Mouse (Mus musculus) liver, postnatal 0 days (tissue): Measurements from ENCODE around the gene Atxn1. TPM values are rescaled to one million over a fixed set of nuclear protein-coding genes. Genes with fewer than 3 reads are reported as not detected.

Source experiments
- ATAC-seq: fragments of 200-750 bp; cut with Nextera tagmentation; 2 replicates; pipeline ENCODE4 v1.8.0; 2017; ENCODE audit warnings: mild to moderate bottlenecking, moderate library complexity
- DNase-seq: peaks from one replicate; pipeline ENCODE4 v3.0.0-alpha.2; 2016
- H3K27ac ChIP-seq: fragments of 300-500 bp; sonication (generic); 2 replicates; pipeline ENCODE4 v1.5.1; 2014; ENCODE audit warnings: antibody characterized with exemption, moderate library complexity, mild to moderate bottlenecking, low read depth
- H3K27me3 ChIP-seq: fragments of 300-500 bp; sonication (generic); 2 replicates; pipeline ENCODE4 v1.6.1; 2014; ENCODE audit warnings: low read length, control low read depth, mixed read lengths; ENCODE audit not compliant: insufficient read depth
- H3K36me3 ChIP-seq: fragments of 300-500 bp; sonication (generic); replicated peaks from 2 replicates; pipeline ENCODE4 v1.6.1; 2014; ENCODE audit warnings: mild to moderate bottlenecking, control low read depth, low read length, moderate library complexity, mixed read lengths; ENCODE audit not compliant: insufficient read depth
- H3K4me1 ChIP-seq: fragments of 300-500 bp; sonication (generic); 2 replicates; pipeline ENCODE4 v1.6.1; 2014; ENCODE audit warnings: antibody characterized with exemption, mild to moderate bottlenecking, control low read depth; ENCODE audit not compliant: insufficient read depth
- H3K4me2 ChIP-seq: fragments of 300-500 bp; sonication (generic); 2 replicates; pipeline ENCODE4 v1.6.1; 2014; ENCODE audit warnings: low read depth, mild to moderate bottlenecking, low read length, moderate library complexity, mixed read lengths
- H3K4me3 ChIP-seq: fragments of 300-500 bp; sonication (generic); 2 replicates; pipeline ENCODE4 v1.5.1; 2014; ENCODE audit warnings: low read depth, low read length
- H3K9ac ChIP-seq: fragments of 300-500 bp; sonication (generic); replicated peaks from 2 replicates; pipeline ENCODE4 v1.6.1; 2014; ENCODE audit warnings: mild to moderate bottlenecking, moderate library complexity
- H3K9me3 ChIP-seq: fragments of 300-500 bp; sonication (generic); 2 replicates; pipeline ENCODE4 v1.6.1; 2016; ENCODE audit warnings: mild to moderate bottlenecking, control low read depth, low read length, mixed read lengths
- CTCF ChIP-seq: sonication (generic); IDR thresholded peaks from 2 replicates; pipeline ENCODE4 v1.5.1; 2016; ENCODE audit warnings: antibody characterized with exemption, low read depth
- EP300 ChIP-seq: IDR thresholded peaks from 2 replicates; pipeline ENCODE4 v1.6.1; 2016; ENCODE audit warnings: antibody characterized with exemption, low read depth, mild to moderate bottlenecking
- WGBS: fragments of 180-500 bp; shearing (Covaris S2); extraction: QIAGEN DNeasy Blood & Tissue Kit; methylation state at CpG from one replicate; pipeline ENCODE4 v1.1.7; 2014; ENCODE audit not compliant: insufficient replicate concordance; 5-methylcytosine and 5-hydroxymethylcytosine counted together
- polyA plus RNA-seq: library from polyadenylated mRNA; unstranded; fragments of >200 nt; fragmentation: Nextera tagmentation; extraction: Ambion mirVana; gene quantifications from 2 replicates; pipeline ENCODE4 v1.2.1, GENCODE M21; 2015

Gene Atxn1
- polyA plus RNA-seq, 1 experiment from 2014 or later = 4.4 TPM

GRCm38 (mm10) chr13:45710041-45710440 is 254.8 kb downstream of the Atxn1 start:
- H3K4me3 ChIP-seq = no peak overlapping the region
- H3K9ac ChIP-seq = no peak overlapping the region
- no peaks in the 10 kb centered on the region for H3K9me3 ChIP-seq
- DNase-seq (no peak), ATAC-seq (no peak)
- no peak overlapping the region for H3K27ac ChIP-seq
- no peaks in the 10 kb centered on the region for H3K4me1 ChIP-seq
- TF ChIP-seq CTCF (no peak), EP300 (no peak)
- no peaks in the 10 kb centered on the region for H3K27me3 ChIP-seq
- H3K4me2 ChIP-seq = no peak overlapping the region
- WGBS = 81% methylated on average over 8 of the region's 8 CpGs
- H3K36me3 ChIP-seq = no peaks in the 10 kb centered on the region

- H3K9me3 ChIP-seq = no peaks in the 10 kb centered on the region
- no peak for ATAC-seq
- no peaks in the 10 kb centered on the region for H3K36me3 ChIP-seq
- whole genome bisulfite sequencing = 86% methylated on average over 11 of the region's 11 CpGs
- H3K27ac ChIP-seq = no peak overlapping the region
- H3K9ac ChIP-seq = no peak overlapping the region
- no peaks in the 10 kb centered on the region for H3K27me3 ChIP-seq
- no peak for TF ChIP-seq CTCF
- TF ChIP-seq EP300 = no peak
- DNase-seq = no peak
- no peak overlapping the region for H3K4me2 ChIP-seq
- H3K4me1 ChIP-seq = no peaks in the 10 kb centered on the region
- no peak overlapping the region for H3K4me3 ChIP-seq
Measured at GRCm38 (mm10) chr13:45709402-45709801, 255.4 kb downstream of the Atxn1 start.

- Histone ChIP-seq H3K27me3 (no peaks in the 10 kb centered on the region), H3K4me1 (no peaks in the 10 kb centered on the region), H3K9ac (no peak overlapping the region), H3K27ac (no peak overlapping the region), H3K9me3 (no peaks in the 10 kb centered on the region), H3K4me3 (no peak overlapping the region), H3K36me3 (no peaks in the 10 kb centered on the region), H3K4me2 (no peak overlapping the region)
- WGBS = 74% methylated on average over 7 of the region's 7 CpGs
- no peak for ATAC-seq
- no peak for DNase-seq
- no peak for TF ChIP-seq EP300
- no peak for TF ChIP-seq CTCF
Measured at GRCm38 (mm10) chr13:45701296-45701790, 263.5 kb downstream of the Atxn1 start.

- Histone ChIP-seq H3K4me1 (no peaks in the 10 kb centered on the region), H3K36me3 (no peaks in the 10 kb centered on the region), H3K4me3 (no peak overlapping the region), H3K9ac (no peak overlapping the region), H3K4me2 (no peak overlapping the region), H3K27me3 (no peaks in the 10 kb centered on the region), H3K9me3 (peaks cover 4% of the 10 kb centered on the region; the same call in 1 of the 2 replicates), H3K27ac (no peak overlapping the region)
- ATAC-seq = no peak
- DNase-seq = no peak
- no peak for TF ChIP-seq CTCF
- TF ChIP-seq EP300 = no peak
- WGBS = 85% methylated on average over 3 of the region's 3 CpGs
Measured at GRCm38 (mm10) chr13:45698982-45699381, 265.8 kb downstream of the Atxn1 start.

- Histone ChIP-seq H3K4me3 (no peak overlapping the region), H3K9ac (no peak overlapping the region), H3K36me3 (no peaks in the 10 kb centered on the region), H3K4me2 (no peak overlapping the region), H3K27ac (no peak overlapping the region), H3K4me1 (0 out of 2 replicates have a peak, but pooled peaks cover 7% of the 10 kb centered on the region), H3K9me3 (peaks cover 4% of the 10 kb centered on the region; the same call in 1 of the 2 replicates), H3K27me3 (no peaks in the 10 kb centered on the region)
- DNase-seq (no peak), ATAC-seq (no peak)
- 89% methylated on average over 6 of the region's 6 CpGs for WGBS
- no peak for TF ChIP-seq EP300
- TF ChIP-seq CTCF = peak; percentile 57
Measured at GRCm38 (mm10) chr13:45696009-45696408, 268.8 kb downstream of the Atxn1 start.

GRCm38 (mm10) chr13:45694921-45695437 is 269.8 kb downstream of the Atxn1 start:
- H3K36me3 ChIP-seq = no peaks in the 10 kb centered on the region
- TF ChIP-seq EP300 (no peak), CTCF (no peak)
- ATAC-seq (no peak), DNase-seq (no peak)
- H3K9me3 ChIP-seq = peaks cover 4% of the 10 kb centered on the region; the same call in 1 of the 2 replicates
- H3K4me3 ChIP-seq = no peak overlapping the region
- no peak overlapping the region for H3K27ac ChIP-seq
- H3K9ac ChIP-seq = no peak overlapping the region
- H3K4me2 ChIP-seq = no peak overlapping the region
- no peaks in the 10 kb centered on the region for H3K27me3 ChIP-seq
- 0 out of 2 replicates have a peak, but pooled peaks cover 7% of the 10 kb centered on the region for H3K4me1 ChIP-seq
- 74% methylated on average over 12 of the region's 12 CpGs for WGBS

GRCm38 (mm10) chr13:45693953-45694352 is 270.9 kb downstream of the Atxn1 start:
- 78% methylated on average over 9 of the region's 9 CpGs for WGBS
- no peak for DNase-seq
- Histone ChIP-seq H3K36me3 (no peaks in the 10 kb centered on the region), H3K27me3 (no peaks in the 10 kb centered on the region), H3K4me3 (no peak overlapping the region), H3K27ac (no peak overlapping the region), H3K9me3 (peaks cover 4% of the 10 kb centered on the region; the same call in 1 of the 2 replicates), H3K9ac (no peak overlapping the region), H3K4me2 (no peak overlapping the region), H3K4me1 (0 out of 2 replicates have a peak, but pooled peaks cover 7% of the 10 kb centered on the region)
- TF ChIP-seq EP300 (no peak), CTCF (peak; percentile 36)
- no peak for ATAC-seq
